Mouse (Mus musculus): ENCODE results near the gene Hecw2.

The Hecw2 gene

DNA sequence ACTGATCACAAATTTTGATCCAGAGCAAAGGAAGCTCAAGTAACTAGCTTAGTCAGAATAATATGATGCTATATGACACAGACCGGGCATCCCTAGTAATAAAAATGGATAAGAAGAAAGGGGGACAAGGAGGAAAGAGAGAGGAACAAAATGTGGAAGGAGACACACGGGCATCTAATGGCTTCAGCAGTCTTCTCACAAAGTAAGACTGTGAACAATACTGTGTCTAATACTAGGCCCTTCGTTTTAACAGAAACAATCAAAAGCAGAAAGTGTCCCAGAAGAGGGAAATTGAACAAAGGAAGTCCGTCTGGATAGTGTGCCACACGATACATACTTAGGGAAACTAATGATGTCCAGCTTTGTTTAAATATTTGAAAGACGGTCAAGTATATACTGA, 419.9 kb downstream of the Hecw2 start:
- DNase-seq: no peak

- DNase-seq: no peak
Measured at GRCm38 (mm10) chr1:53774571-53774970, 420.4 kb downstream of the Hecw2 start.

GRCm38 (mm10) chr1:53773994-53774393, 421.0 kb downstream of the Hecw2 start:
- DNase-seq: peak; percentile 19

DNA sequence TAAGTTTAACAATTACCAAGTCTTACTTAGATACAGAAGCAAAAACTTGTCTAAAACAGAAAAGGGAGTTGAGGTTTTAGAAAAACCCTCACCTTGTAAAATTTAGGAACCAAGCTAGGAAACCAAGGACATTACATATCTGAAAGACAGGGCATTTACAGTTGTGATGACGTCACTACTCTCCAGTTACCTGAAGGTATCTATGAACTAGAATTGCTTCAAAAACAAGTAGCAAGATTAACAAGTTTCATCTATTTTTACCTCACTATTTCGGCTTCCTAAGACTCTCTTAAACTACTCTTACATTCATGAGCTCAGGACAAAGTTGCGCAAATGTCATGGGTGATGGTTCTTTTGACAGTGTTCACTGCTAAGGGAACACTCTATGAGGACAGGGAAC, 422.0 kb downstream of the Hecw2 start:
- no peak for DNase-seq

DNA sequence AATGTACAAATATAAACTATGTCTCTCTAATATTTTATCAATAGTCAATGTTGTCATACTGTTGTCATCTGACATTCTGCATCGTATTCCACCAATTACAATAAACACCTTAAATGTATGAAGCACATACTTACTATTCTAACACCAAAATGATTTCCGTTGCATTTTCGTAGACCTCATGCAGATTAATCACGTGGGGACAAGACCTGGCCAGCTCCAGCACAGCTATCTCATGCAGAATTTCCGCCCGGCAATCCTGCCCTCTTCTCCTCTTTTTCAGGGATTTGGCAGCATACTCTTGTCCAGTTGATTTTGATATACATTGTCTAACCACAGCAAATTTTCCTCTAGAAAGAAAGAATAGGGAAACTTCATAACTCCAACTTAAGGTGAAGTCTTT, 423.5 kb downstream of the Hecw2 start:
- DNase-seq: no peak

DNA sequence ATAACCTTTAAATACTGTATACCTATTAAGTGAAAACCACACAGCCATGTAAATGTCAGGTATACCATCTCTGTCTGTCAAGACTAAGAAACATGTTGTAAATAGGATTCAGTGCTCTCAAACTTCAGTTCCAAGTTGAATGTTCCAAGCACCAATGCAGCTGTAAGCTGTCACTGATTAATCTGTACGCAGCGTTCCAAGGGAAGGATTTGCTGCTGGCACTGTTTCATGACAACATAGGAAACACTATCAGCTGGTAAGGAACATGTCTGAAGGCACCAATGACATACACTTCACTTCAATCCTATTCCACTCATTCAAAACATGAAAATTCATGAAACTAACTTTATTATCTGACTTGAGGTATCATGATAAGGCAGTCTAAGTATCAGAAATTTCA, 428.9 kb downstream of the Hecw2 start:
- no peak for DNase-seq

DNA sequence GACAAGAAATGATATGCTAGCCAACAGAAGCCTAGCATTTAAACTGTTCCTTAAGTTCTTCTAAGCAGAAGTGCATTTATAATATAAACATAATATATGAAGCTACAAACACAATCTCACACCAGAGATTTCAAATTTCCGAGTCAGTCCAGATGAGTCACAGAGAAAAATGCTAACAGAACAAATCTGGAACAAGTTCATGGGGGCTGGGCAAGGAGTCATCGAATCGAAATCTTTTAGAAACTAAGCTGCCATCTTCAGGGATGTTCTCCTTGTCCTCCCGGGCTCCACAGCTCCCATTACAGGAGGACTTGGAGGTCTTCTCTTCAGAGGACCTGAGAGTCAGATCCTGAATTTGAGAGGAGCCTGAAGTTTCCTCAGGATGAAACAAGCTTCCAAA, 437.7 kb downstream of the Hecw2 start:
- DNase-seq: no peak

Data from kidney, postnatal 10 days (tissue).